Mouse (Mus musculus) liver, postnatal 0 days (tissue): ENCODE results near the gene Atoh8.

Experiments
- CTCF ChIP-seq: sonication (generic); IDR thresholded peaks from 2 replicates; pipeline ENCODE4 v1.5.1; 2016; ENCODE audit warnings: antibody characterized with exemption, low read depth
- EP300 ChIP-seq: IDR thresholded peaks from 2 replicates; pipeline ENCODE4 v1.6.1; 2016; ENCODE audit warnings: antibody characterized with exemption, low read depth, mild to moderate bottlenecking

- TF ChIP-seq CTCF (no peak), EP300 (peak; percentile 99)
Measured at GRCm38 (mm10) chr6:72279505-72279904, 44.1 kb upstream of the Atoh8 start.
